Comparison of ENCODE assay signal across 9 mouse cellular contexts in the genomic region with DNA sequence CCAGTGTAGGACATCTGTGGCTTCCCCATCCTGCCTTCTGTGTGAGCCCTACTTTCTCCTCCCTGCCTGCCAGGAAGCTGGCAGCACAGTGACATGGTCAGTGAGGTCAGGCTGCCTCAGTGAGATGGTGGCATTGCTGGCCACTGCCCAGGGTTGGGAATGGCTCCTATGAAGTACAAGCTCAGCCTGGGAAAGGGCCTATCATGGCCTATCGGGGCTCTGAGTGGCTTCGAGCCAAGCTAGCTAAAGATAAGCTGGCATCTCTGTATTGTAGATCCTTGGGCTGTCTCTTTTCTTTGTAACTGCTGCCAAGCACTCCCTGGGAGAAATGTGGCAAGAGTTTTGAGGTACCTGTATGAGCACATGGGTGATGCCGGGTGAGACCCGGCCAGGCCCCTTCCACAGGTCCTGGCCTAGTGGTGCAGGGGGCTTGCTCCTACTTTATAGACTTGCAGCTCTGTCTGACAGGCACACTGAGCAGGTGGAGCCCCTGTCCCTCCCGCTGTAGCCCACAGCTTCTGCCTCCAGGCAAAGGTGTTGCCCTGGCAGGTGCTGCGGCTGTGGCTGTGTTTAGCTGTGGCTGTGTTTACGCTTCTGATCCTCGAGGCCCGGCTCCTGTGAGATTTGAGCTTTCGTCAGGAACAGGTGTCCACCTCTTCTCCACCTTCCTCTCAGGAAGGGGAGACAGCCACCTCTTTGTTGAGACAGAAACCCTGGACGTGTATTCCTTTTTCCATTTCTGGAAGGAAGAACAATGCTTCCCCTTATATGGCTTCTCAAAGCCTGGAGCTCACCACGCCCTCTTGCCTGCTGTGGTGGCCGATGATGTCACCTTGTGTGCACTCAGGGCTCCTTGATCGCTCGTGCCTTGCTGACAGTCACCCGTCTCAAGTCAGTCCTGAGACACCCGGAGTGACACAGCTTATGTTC. TPM values are rescaled to one million over a fixed set of nuclear protein-coding genes. Genes with fewer than 3 reads are reported as not detected.
A peak's percentile ranks its signal among the peaks of the same experiment; 100 is the strongest.
DNase-seq lines count a peak whose midpoint lies in the region; ATAC-seq and TF ChIP-seq lines count a peak whose summit lies in the region.
"Had no signal": no experiment of that assay in that cellular context is flagged by ENCODE, and none has a peak within 500 bp of the region (broad histone marks: within the 10 kb centered on the region; RNA-seq: fewer than 3 reads in every experiment).

No protein-coding gene starts in this region.

- no peak overlapping the region for H3K4me2 ChIP-seq in embryonic facial prominence, embryonic 13.5 days
- 0 out of 2 replicates have a peak overlapping the region, but pooled peaks have one; percentile 39 for H3K4me2 ChIP-seq in CH12.LX (ENCODE audit: insufficient read depth, low read depth, poor library complexity, severe bottlenecking)
- H3K4me2 ChIP-seq in heart, embryonic 11.5 days, result peak overlapping the region; percentile 16; the same call in 1 of the 2 replicates
- 0 out of 2 replicates have a peak overlapping the region, but pooled peaks have one; percentile 1 for H3K4me2 ChIP-seq in lung, embryonic 15.5 days
- H3K4me2 ChIP-seq: liver, embryonic 13.5 days had no signal

- TF ChIP-seq EP300 in CH12.LX (IDR thresholded peaks at IDR 0.05; ENCODE audit: low read length), result no peak

- intact Hi-C loops in left cerebral cortex, adult 2 months (cut with DNase I), result no loop called here

- no peak for ATAC-seq in embryonic facial prominence, embryonic 13.5 days (ENCODE audit: insufficient number of reproducible peaks, insufficient read depth, low FRiP score, low TSS enrichment, low read depth)
- no peak for ATAC-seq in heart, embryonic 11.5 days (replicated peaks; ENCODE audit: insufficient number of reproducible peaks, low FRiP score, low TSS enrichment)
- ATAC-seq in lung, embryonic 15.5 days (ENCODE audit: borderline replicate concordance, extremely low read depth, low FRiP score, low TSS enrichment), result 0 out of 2 replicates have a peak, but pooled peaks have one; percentile 24

- no peak overlapping the region for H3K27ac ChIP-seq in embryonic facial prominence, embryonic 13.5 days
- no peak overlapping the region for H3K27ac ChIP-seq in embryonic facial prominence, embryonic 10.5 days (replicated peaks)
- H3K27ac ChIP-seq in CH12.LX (ENCODE audit: insufficient read depth, low read depth), result no peak overlapping the region
- H3K27ac ChIP-seq in heart, embryonic 11.5 days (ENCODE audit: low read depth, low read length), result peak overlapping the region; percentile 80
- peak overlapping the region; percentile 65 for H3K27ac ChIP-seq in lung, embryonic 15.5 days
- no peak overlapping the region for H3K27ac ChIP-seq in left cerebral cortex, adult 2 months
- H3K27ac ChIP-seq: liver, embryonic 13.5 days had no signal

- dilution Hi-C loops in CH12.LX (cut with MboI; ENCODE audit: extremely low pct_ligation_motif_present, extremely low pct_unique_long_range_greater_than_20kb, low sequenced_read_pairs), result no loop called here

- H3K36me3 ChIP-seq in embryonic facial prominence, embryonic 13.5 days, result no peaks in the 10 kb centered on the region
- H3K36me3 ChIP-seq in embryonic facial prominence, embryonic 10.5 days (replicated peaks), result no peaks in the 10 kb centered on the region
- H3K36me3 ChIP-seq in CH12.LX (replicated peaks in 1 of 2; ENCODE audit: control insufficient read depth in 1 of 2, insufficient read depth in 1 of 2, low read length in 1 of 2), result no peaks in the 10 kb centered on the region
- 0 out of 2 replicates have a peak, but pooled peaks cover 3% of the 10 kb centered on the region for H3K36me3 ChIP-seq in heart, embryonic 11.5 days (ENCODE audit: control insufficient read depth, insufficient read depth, low read length)
- no peaks in the 10 kb centered on the region for H3K36me3 ChIP-seq in lung, embryonic 15.5 days
- H3K36me3 ChIP-seq: liver, embryonic 13.5 days had no signal

- 68% methylated on average over 17 of the region's 17 CpGs for WGBS in embryonic facial prominence, embryonic 13.5 days
- 76% methylated on average over 17 of the region's 17 CpGs for WGBS in embryonic facial prominence, embryonic 10.5 days
- 47% methylated on average over 17 of the region's 17 CpGs for WGBS in heart, embryonic 11.5 days (ENCODE audit: insufficient replicate concordance)
- WGBS in lung, embryonic 15.5 days, result 48% methylated on average over 17 of the region's 17 CpGs

- 0 out of 2 replicates have a peak overlapping the region, but pooled peaks have one; percentile 44 for H3K9ac ChIP-seq in embryonic facial prominence, embryonic 13.5 days
- H3K9ac ChIP-seq in CH12.LX (ENCODE audit: insufficient read depth, low read depth), result no peak overlapping the region
- H3K9ac ChIP-seq in heart, embryonic 11.5 days (ENCODE audit: low read depth, low read length), result peak overlapping the region; percentile 61
- H3K9ac ChIP-seq in lung, embryonic 15.5 days, result no peak overlapping the region
- H3K9ac ChIP-seq: liver, embryonic 13.5 days had no signal

- no peaks in the 10 kb centered on the region; the same call in 1 of the 2 replicates for H3K4me1 ChIP-seq in embryonic facial prominence, embryonic 13.5 days
- peaks cover 13% of the 10 kb centered on the region; the same call in 1 of the 2 replicates for H3K4me1 ChIP-seq in embryonic facial prominence, embryonic 10.5 days
- peaks cover 15 to 36% of the 10 kb centered on the region in 2 experiments for H3K4me1 ChIP-seq in CH12.LX (ENCODE audit: control insufficient read depth in 1 of 2, insufficient read depth in 2 of 2)
- H3K4me1 ChIP-seq in heart, embryonic 11.5 days (ENCODE audit: control insufficient read depth, insufficient read depth, low read length), result peaks cover 38% of the 10 kb centered on the region
- peaks cover 27% of the 10 kb centered on the region for H3K4me1 ChIP-seq in lung, embryonic 15.5 days

- no peak for TF ChIP-seq CTCF in CH12.LX (conservative IDR thresholded peaks at IDR 0.05 in 1 of 2, IDR thresholded peaks at IDR 0.05 in 1 of 2; ENCODE audit: low read depth in 2 of 2, low read length in 2 of 2)
- TF ChIP-seq CTCF in left cerebral cortex, adult 2 months (IDR thresholded peaks at IDR 0.05), result no peak

- H3K79me2 ChIP-seq in CH12.LX (replicated peaks; ENCODE audit: control insufficient read depth, extremely low read depth, insufficient read depth, poor library complexity, severe bottlenecking), result no peaks in the 10 kb centered on the region

- H3K27me3 ChIP-seq in embryonic facial prominence, embryonic 13.5 days, result no peaks in the 10 kb centered on the region
- peaks cover 8% of the 10 kb centered on the region; the same call in 1 of the 2 replicates for H3K27me3 ChIP-seq in embryonic facial prominence, embryonic 10.5 days (replicated peaks; ENCODE audit: low read depth, poor library complexity, severe bottlenecking)
- peaks cover 6% of the 10 kb centered on the region for H3K27me3 ChIP-seq in CH12.LX (replicated peaks)
- no peaks in the 10 kb centered on the region for H3K27me3 ChIP-seq in heart, embryonic 11.5 days (ENCODE audit: control insufficient read depth, insufficient read depth, low read length)
- no peaks in the 10 kb centered on the region for H3K27me3 ChIP-seq in lung, embryonic 15.5 days

- H3K4me3 ChIP-seq in embryonic facial prominence, embryonic 13.5 days, result no peak overlapping the region
- H3K4me3 ChIP-seq in embryonic facial prominence, embryonic 10.5 days, result no peak overlapping the region
- no peak overlapping the region for H3K4me3 ChIP-seq in CH12.LX (replicated peaks in 1 of 3; ENCODE audit: low read depth in 2 of 3, low read length in 2 of 3, poor library complexity in 1 of 3)
- H3K4me3 ChIP-seq in heart, embryonic 11.5 days (ENCODE audit: low read depth, low read length), result no peak overlapping the region
- no peak overlapping the region for H3K4me3 ChIP-seq in lung, embryonic 15.5 days
- no peak overlapping the region for H3K4me3 ChIP-seq in left cerebral cortex, adult 2 months
- H3K4me3 ChIP-seq: liver, embryonic 13.5 days had no signal

- in situ Hi-C loops in CH12.LX (cut with MboI; ENCODE audit: low pct_ligation_motif_present, low pct_unique_long_range_greater_than_20kb, low sequenced_read_pairs), result no loop called here

- no peak for TF ChIP-seq RAD21 in CH12.LX (IDR thresholded peaks at IDR 0.05; ENCODE audit: low read depth, low read length)

- TF ChIP-seq POLR2A in CH12.LX (IDR thresholded peaks at IDR 0.05; ENCODE audit: low read depth, low read length), result no peak

- H3K9me3 ChIP-seq in embryonic facial prominence, embryonic 13.5 days, result no peaks in the 10 kb centered on the region
- no peaks in the 10 kb centered on the region for H3K9me3 ChIP-seq in embryonic facial prominence, embryonic 10.5 days
- peaks cover 5% of the 10 kb centered on the region for H3K9me3 ChIP-seq in CH12.LX (replicated peaks; ENCODE audit: low read length)
- no peaks in the 10 kb centered on the region for H3K9me3 ChIP-seq in heart, embryonic 11.5 days (replicated peaks; ENCODE audit: control insufficient read depth, low read length)
- H3K9me3 ChIP-seq in lung, embryonic 15.5 days, result no peaks in the 10 kb centered on the region
- H3K9me3 ChIP-seq: liver, embryonic 13.5 days had no signal

- no peak for DNase-seq in embryonic facial prominence, embryonic 10.5 days (ENCODE audit: low spot score)
- peak; percentile 33 for DNase-seq in CH12.LX (ENCODE audit: extremely low read depth)
- DNase-seq in left cerebral cortex, adult 2 months (ENCODE audit: extremely low spot score in 1 of 2, low spot score in 2 of 2), result no peak
- DNase-seq in thymus, postnatal 14 days, result no peak
- DNase-seq in kidney, postnatal 25 days, result no peak
- DNase-seq: liver, embryonic 13.5 days had no signal

RNA-seq across cellular contexts. Expression of a gene that starts 8.6 kb away (rescaled TPM):
- polyA plus RNA-seq in embryonic facial prominence, embryonic 13.5 days (2015; fragmentation: Nextera tagmentation; extraction: Ambion mirVana), result 3.6 and 4.0 TPM in 2 replicates
- 2.3 TPM in 2 replicates for polyA plus RNA-seq in embryonic facial prominence, embryonic 10.5 days (2016; fragmentation: Nextera tagmentation; extraction: Ambion mirVana)
- total RNA-seq in CH12.LX (2012; rRNA removed) (0.13 TPM in 1 of 2 replicates, not detected in the other), CH12.LX (2014; rRNA removed) (0.61 TPM in 1 of 2 replicates, not detected in the other)
- 0.50 and 0.87 TPM in 2 replicates for polyA plus RNA-seq in CH12.LX (2012; ENCODE audit: insufficient read length, low read depth)
- polyA plus RNA-seq in heart, embryonic 11.5 days (2014; fragmentation: Nextera tagmentation; extraction: Ambion mirVana), result 31.5 and 33.0 TPM in 2 replicates
- 15.2 and 16.1 TPM in 2 replicates for polyA plus RNA-seq in lung, embryonic 15.5 days (2015; fragmentation: Nextera tagmentation; extraction: Ambion mirVana)
- total RNA-seq in left cerebral cortex, adult 2 months (2021), result under 1 TPM in 1 of 2 experiments, not detected in 1; 0.70 TPM

RNA-seq across cellular contexts. Expression of a gene that starts 24.5 kb away (rescaled TPM):
- polyA plus RNA-seq in embryonic facial prominence, embryonic 13.5 days (2015; fragmentation: Nextera tagmentation; extraction: Ambion mirVana), result 21.8 and 22.7 TPM in 2 replicates
- polyA plus RNA-seq in embryonic facial prominence, embryonic 10.5 days (2016; fragmentation: Nextera tagmentation; extraction: Ambion mirVana), result 30.9 and 32.6 TPM in 2 replicates
- total RNA-seq in CH12.LX (2012; rRNA removed) (4.1 and 4.9 TPM in 2 replicates), CH12.LX (2014; rRNA removed) (2.4 and 2.5 TPM in 2 replicates)
- polyA plus RNA-seq in CH12.LX (2012; ENCODE audit: insufficient read length, low read depth), result 8.6 and 9.9 TPM in 2 replicates
- 18.7 and 20.4 TPM in 2 replicates for polyA plus RNA-seq in heart, embryonic 11.5 days (2014; fragmentation: Nextera tagmentation; extraction: Ambion mirVana)
- 21.0 and 23.1 TPM in 2 replicates for polyA plus RNA-seq in lung, embryonic 15.5 days (2015; fragmentation: Nextera tagmentation; extraction: Ambion mirVana)
- 10 to 100 TPM; 45.5 to 54.9 TPM for total RNA-seq in left cerebral cortex, adult 2 months (2021)

RNA-seq across cellular contexts. Expression of a gene that starts 28.2 kb away (rescaled TPM):
- polyA plus RNA-seq in embryonic facial prominence, embryonic 13.5 days (2015; fragmentation: Nextera tagmentation; extraction: Ambion mirVana), result 38.1 and 44.5 TPM in 2 replicates
- 34.1 and 35.6 TPM in 2 replicates for polyA plus RNA-seq in embryonic facial prominence, embryonic 10.5 days (2016; fragmentation: Nextera tagmentation; extraction: Ambion mirVana)
- total RNA-seq in CH12.LX (2012; rRNA removed) (66.1 and 70.3 TPM in 2 replicates), CH12.LX (2014; rRNA removed) (40.9 and 42.4 TPM in 2 replicates)
- 20.8 and 22.9 TPM in 2 replicates for polyA plus RNA-seq in CH12.LX (2012; ENCODE audit: insufficient read length, low read depth)
- 129 and 136 TPM in 2 replicates for polyA plus RNA-seq in heart, embryonic 11.5 days (2014; fragmentation: Nextera tagmentation; extraction: Ambion mirVana)
- polyA plus RNA-seq in lung, embryonic 15.5 days (2015; fragmentation: Nextera tagmentation; extraction: Ambion mirVana), result 99.8 and 105 TPM in 2 replicates
- total RNA-seq in left cerebral cortex, adult 2 months (2021), result 1 to 10 TPM; 5.6 to 7.9 TPM

RNA-seq across cellular contexts. Expression of a gene that starts 28.4 kb away (rescaled TPM):
- 39.2 and 41.8 TPM in 2 replicates for polyA plus RNA-seq in embryonic facial prominence, embryonic 13.5 days (2015; fragmentation: Nextera tagmentation; extraction: Ambion mirVana)
- polyA plus RNA-seq in embryonic facial prominence, embryonic 10.5 days (2016; fragmentation: Nextera tagmentation; extraction: Ambion mirVana), result 43.9 and 46.9 TPM in 2 replicates
- 38.6 and 41.2 TPM in 2 replicates for total RNA-seq in CH12.LX (2012; rRNA removed)
- 37.5 and 41.6 TPM in 2 replicates for total RNA-seq in CH12.LX (2014; rRNA removed)
- polyA plus RNA-seq in CH12.LX (2012; ENCODE audit: insufficient read length, low read depth), result 28.4 and 28.5 TPM in 2 replicates
- 28.3 and 30.3 TPM in 2 replicates for polyA plus RNA-seq in heart, embryonic 11.5 days (2014; fragmentation: Nextera tagmentation; extraction: Ambion mirVana)
- polyA plus RNA-seq in lung, embryonic 15.5 days (2015; fragmentation: Nextera tagmentation; extraction: Ambion mirVana), result 34.3 and 34.7 TPM in 2 replicates
- 10 to 100 TPM; 19.0 to 26.9 TPM for total RNA-seq in left cerebral cortex, adult 2 months (2021)

RNA-seq across cellular contexts. Expression of a gene that starts 59.7 kb away (rescaled TPM):
- 40.1 and 41.3 TPM in 2 replicates for polyA plus RNA-seq in embryonic facial prominence, embryonic 13.5 days (2015; fragmentation: Nextera tagmentation; extraction: Ambion mirVana)
- 62.8 and 64.3 TPM in 2 replicates for polyA plus RNA-seq in embryonic facial prominence, embryonic 10.5 days (2016; fragmentation: Nextera tagmentation; extraction: Ambion mirVana)
- total RNA-seq in CH12.LX (2012; rRNA removed) (31.1 and 34.7 TPM in 2 replicates), CH12.LX (2014; rRNA removed) (19.7 and 21.9 TPM in 2 replicates)
- polyA plus RNA-seq in CH12.LX (2012; ENCODE audit: insufficient read length, low read depth), result 37.1 and 40.0 TPM in 2 replicates
- 30.4 and 31.1 TPM in 2 replicates for polyA plus RNA-seq in heart, embryonic 11.5 days (2014; fragmentation: Nextera tagmentation; extraction: Ambion mirVana)
- polyA plus RNA-seq in lung, embryonic 15.5 days (2015; fragmentation: Nextera tagmentation; extraction: Ambion mirVana), result 33.3 and 34.0 TPM in 2 replicates
- total RNA-seq in left cerebral cortex, adult 2 months (2021), result 10 to 100 TPM; 12.4 to 12.6 TPM

Comparison
In these comparisons a context has a peak if more than half of its experiments do, and no peak if none do; other contexts are left out.
1. H3K27ac ChIP-seq: peak in heart, embryonic 11.5 days (single experiment) and lung, embryonic 15.5 days (single experiment); none in embryonic facial prominence, embryonic 13.5 days (single experiment), embryonic facial prominence, embryonic 10.5 days (single experiment), CH12.LX (single experiment) and left cerebral cortex, adult 2 months (single experiment).
2. H3K9ac ChIP-seq: peak in embryonic facial prominence, embryonic 13.5 days (single experiment) and heart, embryonic 11.5 days (single experiment); none in CH12.LX (single experiment) and lung, embryonic 15.5 days (single experiment).